Mouse (Mus musculus): Measurements from ENCODE around the gene Gm20388.

Gm20388 gene

GRCm38 (mm10) chr8:124113108-124113507 lies 4202.5 kb downstream of the Gm20388 start:
- DNase-seq (ENCODE audit: extremely low spot score) = no peak

GRCm38 (mm10) chr8:124125241-124125640 lies 4214.6 kb downstream of the Gm20388 start:
- DNase-seq (ENCODE audit: extremely low spot score) = no peak

- no peak for DNase-seq (ENCODE audit: extremely low spot score)
Observed at GRCm38 (mm10) chr8:124137261-124137660, 4226.6 kb downstream of the Gm20388 start.

- no peak for DNase-seq (ENCODE audit: extremely low spot score)
Observed at GRCm38 (mm10) chr8:124140211-124140790, 4229.7 kb downstream of the Gm20388 start.

- no peak for DNase-seq (ENCODE audit: extremely low spot score)
Observed at GRCm38 (mm10) chr8:124140868-124141431, 4230.3 kb downstream of the Gm20388 start.

GRCm38 (mm10) chr8:124141681-124142391 lies 4231.2 kb downstream of the Gm20388 start:
- DNase-seq (ENCODE audit: extremely low spot score) = no peak

- no peak for DNase-seq (ENCODE audit: extremely low spot score)
Observed at GRCm38 (mm10) chr8:124143003-124143402, 4232.4 kb downstream of the Gm20388 start.

- no peak for DNase-seq (ENCODE audit: extremely low spot score)
Observed at GRCm38 (mm10) chr8:124143871-124144618, 4233.4 kb downstream of the Gm20388 start.

- DNase-seq (ENCODE audit: extremely low spot score) = no peak
Observed at GRCm38 (mm10) chr8:124144619-124144980, 4234.0 kb downstream of the Gm20388 start.

- no peak for DNase-seq (ENCODE audit: extremely low spot score)
Observed at GRCm38 (mm10) chr8:124146286-124146685, 4235.6 kb downstream of the Gm20388 start.

- DNase-seq (ENCODE audit: extremely low spot score) = no peak
Observed at GRCm38 (mm10) chr8:124150009-124150408, 4239.4 kb downstream of the Gm20388 start.

- no peak for DNase-seq (ENCODE audit: extremely low spot score)
Observed at GRCm38 (mm10) chr8:124150536-124150935, 4239.9 kb downstream of the Gm20388 start.

GRCm38 (mm10) chr8:124151881-124152280 lies 4241.2 kb downstream of the Gm20388 start:
- no peak for DNase-seq (ENCODE audit: extremely low spot score)

- no peak for DNase-seq (ENCODE audit: extremely low spot score)
Observed at GRCm38 (mm10) chr8:124152771-124153170, 4242.1 kb downstream of the Gm20388 start.

- DNase-seq (ENCODE audit: extremely low spot score) = no peak
Observed at GRCm38 (mm10) chr8:124156324-124156723, 4245.7 kb downstream of the Gm20388 start.

GRCm38 (mm10) chr8:124161683-124162082 lies 4251.0 kb downstream of the Gm20388 start:
- DNase-seq (ENCODE audit: extremely low spot score) = no peak

- DNase-seq (ENCODE audit: extremely low spot score) = no peak
Observed at GRCm38 (mm10) chr8:124163258-124163657, 4252.6 kb downstream of the Gm20388 start.

GRCm38 (mm10) chr8:124169749-124170148 lies 4259.1 kb downstream of the Gm20388 start:
- no peak for DNase-seq (ENCODE audit: extremely low spot score)

- no peak for DNase-seq (ENCODE audit: extremely low spot score)
Observed at GRCm38 (mm10) chr8:124170671-124171070, 4260.0 kb downstream of the Gm20388 start.

- DNase-seq (ENCODE audit: extremely low spot score) = no peak
Observed at GRCm38 (mm10) chr8:124171557-124172528, 4261.2 kb downstream of the Gm20388 start.

- no peak for DNase-seq (ENCODE audit: extremely low spot score)
Observed at GRCm38 (mm10) chr8:124173688-124174087, 4263.0 kb downstream of the Gm20388 start.

Data from embryo, embryonic 9.5 days (tissue).